29 mouse cellular contexts compared by ENCODE assay signal in genomic region chr12:27593436-27593835, GRCm38 (mm10).
"Had no signal": no experiment of that assay in that cellular context is flagged by ENCODE, and none has a peak within 500 bp of the region (broad histone marks: within the 10 kb centered on the region; RNA-seq: fewer than 3 reads in every experiment).

No protein-coding gene starts in this region.

- H3K4me2 ChIP-seq: heart, embryonic 11.5 days; heart, embryonic 12.5 days; heart, embryonic 13.5 days; heart, embryonic 15.5 days; hindbrain, embryonic 12.5 days; hindbrain, embryonic 13.5 days; hindbrain, embryonic 14.5 days; hindbrain, embryonic 15.5 days; intestine, embryonic 15.5 days; kidney, embryonic 15.5 days had no signal

- H3K4me3 ChIP-seq: heart, embryonic 12.5 days; heart, embryonic 13.5 days; heart, embryonic 15.5 days; hindbrain, embryonic 10.5 days; hindbrain, embryonic 12.5 days; hindbrain, embryonic 13.5 days; hindbrain, embryonic 15.5 days; intestine, embryonic 15.5 days; kidney, embryonic 15.5 days; layer of hippocampus, adult 2 months; left cerebral cortex, adult 2 months had no signal

- H3K27me3 ChIP-seq: heart, embryonic 12.5 days; hindbrain, embryonic 12.5 days; hindbrain, embryonic 13.5 days; hindbrain, embryonic 15.5 days; intestine, embryonic 15.5 days had no signal

- H3K36me3 ChIP-seq: heart, embryonic 12.5 days; heart, embryonic 13.5 days; heart, embryonic 15.5 days; hindbrain, embryonic 10.5 days; hindbrain, embryonic 12.5 days; hindbrain, embryonic 13.5 days; hindbrain, embryonic 15.5 days; intestine, embryonic 15.5 days; kidney, embryonic 15.5 days had no signal

- DNase-seq: heart, postnatal 10 days; heart, postnatal 14 days; heart, postnatal 36 days; heart, postnatal 4 days; kidney, adult 11 months; kidney, adult 18-20 months; kidney, adult 2 months; kidney, adult 8-10 months; kidney, adult 9 months; kidney, postnatal 10 days; kidney, postnatal 14 days; kidney, postnatal 25 days; kidney, postnatal 36 days; kidney, postnatal 4 days; layer of hippocampus, adult 9-11 months; layer of hippocampus, postnatal 36 days had no signal
